Mouse (Mus musculus) neural tube, embryonic 11.5 days (tissue): ENCODE measurements around the gene Hspa12a. TPM values are rescaled to one million over a fixed set of nuclear protein-coding genes. Genes with fewer than 3 reads are reported as not detected.
A peak's percentile ranks its signal among the peaks of the same experiment; 100 is the strongest.

Experiments
- ATAC-seq: fragments of 200-750 bp; cut with Nextera tagmentation; 2 replicates; pipeline ENCODE4 v1.8.0; 2017; ENCODE audit warnings: moderate number of reproducible peaks, mild to moderate bottlenecking, moderate TSS enrichment, moderate library complexity; ENCODE audit not compliant: insufficient read depth, low FRiP score, low TSS enrichment
- DNase-seq: peaks from one replicate; pipeline ENCODE4 v3.0.0-alpha.2; 2015; ENCODE audit warnings: low spot score
- H3K27ac ChIP-seq: fragments of 300-500 bp; sonication (generic); 2 replicates; pipeline ENCODE4 v1.5.1; 2014; ENCODE audit warnings: low read depth, mild to moderate bottlenecking, low read length
- H3K27me3 ChIP-seq: fragments of 300-500 bp; sonication (generic); 2 replicates; pipeline ENCODE4 v1.6.1; 2014; ENCODE audit warnings: mild to moderate bottlenecking, low read length, mixed read lengths; ENCODE audit not compliant: control insufficient read depth, insufficient read depth
- H3K36me3 ChIP-seq: fragments of 300-500 bp; sonication (generic); 2 replicates; pipeline ENCODE4 v1.6.1; 2014; ENCODE audit warnings: mild to moderate bottlenecking, low read length, moderate library complexity, mixed read lengths; ENCODE audit not compliant: control insufficient read depth, insufficient read depth
- H3K4me1 ChIP-seq: fragments of 300-500 bp; sonication (generic); 2 replicates; pipeline ENCODE4 v1.6.1; 2014; ENCODE audit warnings: low read length, mixed read lengths; ENCODE audit not compliant: control insufficient read depth, insufficient read depth
- H3K4me2 ChIP-seq: fragments of 300-500 bp; sonication (generic); 2 replicates; pipeline ENCODE4 v1.6.1; 2014; ENCODE audit warnings: low read depth, mild to moderate bottlenecking, moderate library complexity
- H3K4me3 ChIP-seq: fragments of 300-500 bp; sonication (generic); 2 replicates; pipeline ENCODE4 v1.5.1; 2014; ENCODE audit warnings: low read depth, low read length
- H3K9ac ChIP-seq: fragments of 300-500 bp; sonication (generic); 2 replicates; pipeline ENCODE4 v1.6.1; 2014; ENCODE audit warnings: mild to moderate bottlenecking, low read length
- H3K9me3 ChIP-seq: fragments of 300-500 bp; sonication (generic); 2 replicates; pipeline ENCODE4 v1.6.1; 2016; ENCODE audit warnings: low read length; ENCODE audit not compliant: control insufficient read depth
- WGBS: fragments of 180-500 bp; shearing (Covaris S2); extraction: QIAGEN DNeasy Blood & Tissue Kit; methylation state at CpG from one replicate; pipeline ENCODE4 v1.1.7; 2014; 5-methylcytosine and 5-hydroxymethylcytosine counted together
- polyA plus RNA-seq: library from polyadenylated mRNA; unstranded; fragments of >200 nt; fragmentation: Nextera tagmentation; extraction: Ambion mirVana; gene quantifications from 2 replicates; pipeline ENCODE4 v1.2.1, GENCODE M21; 2014

Hspa12a gene
- polyA plus RNA-seq, 1 experiment from 2014 or later: 27.8 TPM

DNA sequence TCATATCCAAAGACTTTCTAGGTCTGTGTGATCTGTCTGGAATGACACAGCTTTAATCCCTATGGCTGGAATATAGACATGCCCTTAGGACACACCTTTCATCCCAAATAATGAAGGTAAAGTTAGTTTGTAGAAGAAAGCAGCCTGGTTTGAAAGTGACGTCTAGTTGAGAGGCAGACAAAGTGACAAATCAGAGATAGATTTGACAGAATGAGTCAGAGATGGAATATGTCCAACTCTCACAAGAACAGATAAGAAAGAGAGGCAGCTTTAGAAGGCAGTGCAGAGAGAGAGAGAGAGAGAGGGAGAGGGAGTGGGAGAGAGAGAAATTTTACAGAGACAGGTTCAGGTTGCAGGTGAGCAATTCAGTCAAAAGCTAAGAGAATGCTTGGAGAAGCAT, 119.1 kb downstream of the Hspa12a start:
- H3K4me2 ChIP-seq: no peak overlapping the region
- no peaks in the 10 kb centered on the region; the same call in 1 of the 2 replicates for H3K36me3 ChIP-seq
- no peaks in the 10 kb centered on the region; the same call in 1 of the 2 replicates for H3K4me1 ChIP-seq
- no peak overlapping the region for H3K27ac ChIP-seq
- WGBS: 84% methylated on average over 1 of the region's 1 CpGs
- H3K4me3 ChIP-seq: no peak overlapping the region
- H3K9ac ChIP-seq: no peak overlapping the region
- H3K9me3 ChIP-seq: no peaks in the 10 kb centered on the region
- no peak for ATAC-seq
- H3K27me3 ChIP-seq: no peaks in the 10 kb centered on the region
- no peak for DNase-seq

DNA sequence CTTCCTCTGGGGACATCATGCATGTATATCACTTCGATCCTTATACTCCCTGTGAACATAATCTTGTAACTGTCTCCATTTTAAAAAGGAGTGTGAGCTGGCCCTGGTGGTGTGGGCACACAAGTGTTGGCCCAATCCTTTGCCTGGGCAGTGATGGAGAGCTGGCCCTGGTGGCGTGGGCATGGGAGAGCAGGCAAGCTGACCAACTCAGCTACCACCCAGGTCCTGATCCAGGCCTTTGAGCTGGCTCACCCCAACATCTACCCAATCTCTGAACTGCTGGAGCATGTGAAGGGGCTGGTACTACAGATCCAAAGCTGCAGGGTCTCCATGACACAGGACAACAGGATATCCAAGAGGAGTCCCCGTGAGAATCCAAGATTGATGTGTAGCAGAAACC, 120.2 kb downstream of the Hspa12a start:
- Histone ChIP-seq H3K4me2 (no peak overlapping the region), H3K27ac (no peak overlapping the region), H3K27me3 (no peaks in the 10 kb centered on the region), H3K9ac (no peak overlapping the region), H3K4me1 (no peaks in the 10 kb centered on the region), H3K9me3 (no peaks in the 10 kb centered on the region), H3K36me3 (no peaks in the 10 kb centered on the region; the same call in 1 of the 2 replicates), H3K4me3 (no peak overlapping the region)
- 88% methylated on average over 3 of the region's 3 CpGs for WGBS
- ATAC-seq (no peak), DNase-seq (no peak)

DNA sequence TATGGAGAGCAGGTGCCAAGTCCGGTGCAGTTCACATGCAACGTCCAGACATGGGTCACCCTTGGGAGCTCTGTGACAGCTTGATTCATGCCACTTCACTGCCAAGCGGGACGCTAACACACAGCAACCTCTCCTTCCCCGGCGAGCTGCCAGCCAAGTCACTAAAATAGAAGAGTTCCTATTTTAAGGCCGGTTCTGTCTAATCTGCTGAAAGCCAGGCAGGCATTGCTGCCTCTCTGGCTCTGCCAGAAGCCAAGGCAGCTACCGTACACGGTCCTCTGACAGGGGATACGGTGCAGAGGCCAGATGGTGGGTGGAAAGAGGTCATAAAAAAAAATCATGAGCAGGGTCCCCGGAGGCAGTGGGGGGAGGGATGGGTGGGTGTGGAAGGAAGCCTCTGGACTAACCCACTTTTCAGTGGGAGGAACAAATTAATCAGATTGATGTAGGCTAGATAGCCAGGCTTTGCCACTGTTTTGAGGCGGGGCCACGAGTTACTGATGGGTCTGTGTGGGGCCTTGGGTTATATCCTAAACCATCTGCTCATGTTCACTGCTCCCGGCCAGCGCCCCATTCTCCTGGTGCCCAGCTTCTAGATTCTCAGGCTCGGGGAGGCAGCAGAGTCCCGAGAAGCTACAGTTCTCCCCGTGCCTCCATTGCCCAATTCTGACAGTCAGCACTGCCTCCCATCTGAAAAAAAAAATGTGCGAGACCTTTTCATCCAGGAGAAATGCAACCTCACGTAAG, 120.8 kb downstream of the Hspa12a start:
- WGBS: 65% methylated on average over 20 of the region's 20 CpGs
- Histone ChIP-seq H3K27ac (peak overlapping the region; percentile 62), H3K4me2 (no peak overlapping the region), H3K4me1 (no peaks in the 10 kb centered on the region), H3K9ac (no peak overlapping the region), H3K27me3 (no peaks in the 10 kb centered on the region), H3K9me3 (no peaks in the 10 kb centered on the region), H3K4me3 (no peak overlapping the region), H3K36me3 (no peaks in the 10 kb centered on the region; the same call in 1 of the 2 replicates)
- DNase-seq (peak; percentile 42), ATAC-seq (no peak)

DNA sequence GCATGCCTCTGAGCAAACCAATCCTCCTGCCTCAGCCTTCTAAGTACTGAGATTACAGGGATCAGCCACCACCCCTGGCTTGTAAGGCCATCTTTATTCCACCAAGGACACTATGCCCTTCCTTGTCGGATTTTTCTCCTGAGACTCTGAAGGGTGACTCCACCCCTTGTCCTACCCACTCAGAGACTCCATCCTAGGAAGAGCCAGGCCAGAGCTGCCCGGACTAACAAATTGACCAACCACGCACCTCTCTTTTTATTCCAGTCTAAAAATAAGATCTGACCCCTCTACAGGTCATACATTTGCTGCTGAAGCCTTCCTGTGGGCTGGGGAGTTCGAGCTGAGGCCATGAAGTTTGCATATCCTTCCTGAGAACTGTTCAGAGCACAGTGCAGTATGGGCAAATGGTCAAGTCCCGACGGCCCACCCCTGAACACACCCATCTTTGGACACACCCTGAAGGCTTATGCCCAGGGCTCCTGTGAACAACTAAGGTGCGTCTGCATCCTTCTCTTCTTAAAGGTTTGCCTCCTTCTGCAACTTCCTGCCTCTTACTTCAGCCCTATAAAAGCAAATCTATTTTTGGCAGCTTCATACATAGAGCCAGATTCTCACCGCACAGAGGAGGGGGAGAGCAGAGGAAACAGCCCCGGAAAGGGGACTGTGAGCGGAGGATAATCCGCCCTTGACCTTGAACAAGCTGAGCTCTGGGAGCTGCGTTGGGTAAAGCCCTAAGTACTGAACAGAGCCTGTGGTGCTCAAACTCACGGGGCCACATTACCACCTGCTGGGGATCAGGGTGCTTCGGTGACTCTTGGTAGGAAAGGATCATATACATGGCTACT, 124.7 kb downstream of the Hspa12a start:
- Histone ChIP-seq H3K4me1 (no peaks in the 10 kb centered on the region), H3K4me2 (no peak overlapping the region), H3K27ac (no peak overlapping the region), H3K9ac (no peak overlapping the region), H3K36me3 (no peaks in the 10 kb centered on the region), H3K27me3 (no peaks in the 10 kb centered on the region), H3K4me3 (no peak overlapping the region), H3K9me3 (no peaks in the 10 kb centered on the region)
- WGBS: 87% methylated on average over 14 of the region's 14 CpGs
- ATAC-seq: no peak
- no peak for DNase-seq

DNA sequence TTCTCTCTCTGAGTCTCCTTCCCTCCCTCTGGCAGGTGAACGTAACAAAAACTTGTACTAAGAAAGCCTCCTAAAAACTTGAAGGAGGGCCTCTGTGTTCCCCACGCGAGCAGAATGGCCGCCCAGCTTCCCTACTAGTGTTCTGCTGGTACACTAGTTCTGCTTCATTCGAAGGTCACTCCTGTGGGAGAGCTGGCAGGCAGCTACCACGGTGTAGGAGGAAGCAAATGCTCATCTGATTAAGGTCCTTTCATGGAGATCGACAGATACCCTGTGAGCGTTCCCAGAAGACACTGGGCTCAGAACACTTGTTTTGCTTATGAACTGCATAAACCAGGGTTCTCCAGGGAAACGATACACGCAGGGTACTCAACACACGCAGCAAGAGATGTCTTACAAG, 126.1 kb downstream of the Hspa12a start:
- Histone ChIP-seq H3K27ac (no peak overlapping the region), H3K4me1 (no peaks in the 10 kb centered on the region), H3K9me3 (no peaks in the 10 kb centered on the region), H3K4me2 (no peak overlapping the region), H3K4me3 (no peak overlapping the region), H3K27me3 (no peaks in the 10 kb centered on the region), H3K36me3 (no peaks in the 10 kb centered on the region), H3K9ac (no peak overlapping the region)
- DNase-seq (no peak), ATAC-seq (no peak)
- 87% methylated on average over 11 of the region's 11 CpGs for WGBS

DNA sequence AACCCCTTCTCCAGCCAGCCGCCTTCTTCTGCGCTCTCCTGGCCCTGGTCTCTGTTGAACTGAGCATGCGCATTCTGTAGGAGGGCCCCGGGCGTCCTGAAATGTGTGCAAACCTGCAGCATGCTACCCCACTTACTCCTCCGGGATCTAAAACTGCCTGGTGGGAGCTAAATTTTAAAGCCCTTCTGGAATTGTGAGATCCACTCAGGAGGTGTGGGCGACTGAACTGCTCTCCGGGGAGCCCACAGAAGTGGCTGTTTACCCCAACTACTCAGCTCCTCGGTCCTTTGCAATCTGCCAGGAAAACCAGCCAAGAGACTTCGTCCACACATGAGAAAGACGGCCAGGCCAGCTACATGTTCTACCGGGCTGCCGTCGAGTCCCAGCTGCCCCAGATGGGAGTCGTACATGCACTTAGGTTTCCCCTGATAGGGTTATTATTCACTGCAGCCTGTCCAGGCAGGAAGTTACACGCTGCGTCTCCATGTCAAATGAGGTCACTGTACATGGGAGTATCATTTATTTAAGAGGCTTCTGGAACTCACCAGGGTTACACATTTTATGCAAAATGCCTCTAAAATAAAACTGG, 126.9 kb downstream of the Hspa12a start:
- Histone ChIP-seq H3K27me3 (no peaks in the 10 kb centered on the region), H3K4me3 (no peak overlapping the region), H3K9ac (no peak overlapping the region), H3K9me3 (no peaks in the 10 kb centered on the region), H3K4me1 (no peaks in the 10 kb centered on the region), H3K4me2 (no peak overlapping the region), H3K36me3 (no peaks in the 10 kb centered on the region), H3K27ac (no peak overlapping the region)
- 72% methylated on average over 17 of the region's 17 CpGs for WGBS
- DNase-seq: no peak
- ATAC-seq: no peak

DNA sequence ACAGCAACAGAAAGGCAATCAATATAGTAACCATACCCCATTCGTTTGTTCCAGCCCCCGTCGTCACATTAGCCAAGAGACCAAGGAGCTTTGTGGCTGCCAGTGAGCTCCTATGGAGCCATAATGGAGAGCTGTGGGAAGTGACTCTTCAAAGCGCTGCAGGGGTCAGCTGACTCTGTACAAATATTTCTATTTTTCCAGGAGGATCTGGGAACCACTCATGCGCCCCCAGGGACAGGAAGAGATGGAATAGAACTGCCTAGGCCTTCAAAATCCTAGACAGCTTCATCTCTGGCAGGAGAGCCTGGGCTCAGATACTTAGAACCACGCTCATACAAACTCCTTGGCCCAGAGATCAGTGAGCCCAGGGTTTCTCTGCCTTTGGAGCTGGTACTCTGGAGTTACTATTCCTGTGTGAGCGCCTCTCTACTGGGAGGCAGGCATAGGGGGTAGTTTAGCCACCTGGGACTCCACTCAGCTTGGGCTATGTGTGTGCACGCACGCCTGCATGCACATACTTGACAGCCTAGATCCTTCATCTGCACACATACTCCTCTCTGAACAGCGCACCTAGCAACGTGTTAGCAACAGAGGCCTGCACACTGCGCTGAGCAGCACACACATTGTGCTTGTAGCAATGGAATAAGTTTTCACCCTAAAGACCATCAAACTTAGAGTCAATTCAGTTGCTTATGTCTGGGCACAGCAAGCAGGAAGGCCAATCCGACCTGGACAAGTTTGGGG, 128.1 kb downstream of the Hspa12a start:
- Histone ChIP-seq H3K4me1 (no peaks in the 10 kb centered on the region), H3K9me3 (no peaks in the 10 kb centered on the region), H3K9ac (no peak overlapping the region), H3K4me2 (no peak overlapping the region), H3K4me3 (no peak overlapping the region), H3K27me3 (no peaks in the 10 kb centered on the region), H3K36me3 (no peaks in the 10 kb centered on the region), H3K27ac (no peak overlapping the region)
- DNase-seq: no peak
- 80% methylated on average over 13 of the region's 13 CpGs for WGBS
- no peak for ATAC-seq

DNA sequence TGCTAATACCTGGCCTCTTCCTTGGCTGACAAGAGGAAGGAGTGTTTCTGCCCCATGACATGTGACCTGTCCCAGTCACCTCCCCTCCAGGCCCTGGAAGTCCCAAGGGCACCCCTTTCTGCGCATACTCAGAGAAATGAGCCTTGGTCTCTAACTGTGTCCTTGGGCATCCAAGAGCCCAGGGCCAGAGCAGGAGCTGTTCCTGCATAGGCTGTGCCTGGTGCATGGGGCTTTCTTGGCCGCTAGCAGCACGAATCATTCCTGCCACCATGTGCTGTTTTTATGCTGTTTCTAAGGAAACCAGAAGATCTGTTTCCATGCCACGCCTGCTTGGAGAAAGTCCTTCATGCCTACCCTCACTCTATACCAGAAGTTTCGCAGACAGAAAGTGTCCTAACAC, 132.9 kb downstream of the Hspa12a start:
- DNase-seq (no peak), ATAC-seq (no peak)

More for the DNA sequence above, 132.9 kb downstream of the Hspa12a start:
- no peaks in the 10 kb centered on the region for H3K4me1 ChIP-seq
- no peak overlapping the region for H3K4me3 ChIP-seq
- no peaks in the 10 kb centered on the region for H3K36me3 ChIP-seq
- no peaks in the 10 kb centered on the region for H3K9me3 ChIP-seq
- WGBS: 77% methylated on average over 5 of the region's 5 CpGs
- no peak overlapping the region for H3K4me2 ChIP-seq
- H3K9ac ChIP-seq: no peak overlapping the region
- H3K27me3 ChIP-seq: no peaks in the 10 kb centered on the region
- H3K27ac ChIP-seq: no peak overlapping the region
